Mouse (Mus musculus) forebrain, embryonic 10.5 days (tissue): ENCODE measurements around the gene Ercc6. TPM values are rescaled to one million over a fixed set of nuclear protein-coding genes. Genes with fewer than 3 reads are reported as not detected.

Source experiments
- DNase-seq: peaks from one replicate; pipeline ENCODE4 v3.0.0-alpha.2; 2017; ENCODE audit warnings: low spot score; ENCODE audit errors: extremely low spot score
- H3K27ac ChIP-seq: fragments of 300-500 bp; sonication (generic); 2 replicates; pipeline ENCODE4 v1.5.1; 2016; ENCODE audit warnings: mild to moderate bottlenecking
- H3K27me3 ChIP-seq: fragments of 300-500 bp; sonication (generic); 2 replicates; pipeline ENCODE4 v1.6.1; 2016; ENCODE audit warnings: mild to moderate bottlenecking; ENCODE audit not compliant: poor library complexity, severe bottlenecking
- H3K36me3 ChIP-seq: fragments of 300-500 bp; sonication (generic); replicated peaks from 2 replicates; pipeline ENCODE4 v1.6.1; 2016; ENCODE audit warnings: mild to moderate bottlenecking, moderate library complexity
- H3K4me1 ChIP-seq: fragments of 300-500 bp; sonication (generic); 2 replicates; pipeline ENCODE4 v1.6.1; 2016
- H3K4me3 ChIP-seq: fragments of 300-500 bp; sonication (generic); 2 replicates; pipeline ENCODE4 v1.5.1; 2016; ENCODE audit warnings: mild to moderate bottlenecking, moderate library complexity
- H3K9me3 ChIP-seq: fragments of 300-500 bp; sonication (generic); 2 replicates; pipeline ENCODE4 v1.6.1; 2016; ENCODE audit warnings: mild to moderate bottlenecking, moderate library complexity
- WGBS: fragments of 180-500 bp; shearing (Covaris S2); methylation state at CpG from one replicate; pipeline ENCODE4 v1.1.7; 2016; 5-methylcytosine and 5-hydroxymethylcytosine counted together
- polyA plus RNA-seq: library from polyadenylated mRNA; unstranded; fragments of >200 nt; fragmentation: Nextera tagmentation; extraction: Ambion mirVana; gene quantifications from 2 replicates; pipeline ENCODE4 v1.2.1, GENCODE M21; 2016

Ercc6 gene
- polyA plus RNA-seq, 1 experiment from 2014 or later: 28.9 TPM

- no peak overlapping the region for H3K4me3 ChIP-seq
- H3K36me3 ChIP-seq: no peaks in the 10 kb centered on the region
- no peaks in the 10 kb centered on the region for H3K4me1 ChIP-seq
- no peak for DNase-seq
- no peaks in the 10 kb centered on the region for H3K27me3 ChIP-seq
- H3K27ac ChIP-seq: no peak overlapping the region
- H3K9me3 ChIP-seq: no peaks in the 10 kb centered on the region
- WGBS: 80% methylated on average over 9 of the region's 9 CpGs
These were observed 10.3 kb upstream of the Ercc6 start for GRCm38 (mm10) chr14:32502764-32503688.

DNA sequence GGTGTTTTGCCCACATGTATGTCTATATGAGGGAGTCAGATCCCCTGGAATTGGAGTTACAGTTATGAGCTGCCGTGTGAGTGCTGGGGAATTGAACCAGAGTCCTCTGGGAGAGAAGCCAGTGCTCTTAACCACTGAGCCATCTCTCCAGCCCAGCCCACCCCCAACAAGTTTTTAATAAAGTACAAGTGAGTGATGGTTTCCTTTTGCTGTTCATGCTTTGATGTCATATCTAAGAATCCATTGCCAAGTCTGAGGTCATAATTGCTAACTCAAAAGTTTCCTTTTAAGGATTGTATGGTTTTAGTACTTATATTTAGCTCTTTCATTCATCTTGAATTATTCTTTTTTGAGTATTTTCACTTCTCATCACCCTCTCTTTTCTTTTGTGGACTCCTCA lies 9.4 kb upstream of the Ercc6 start:
- H3K36me3 ChIP-seq: no peaks in the 10 kb centered on the region
- WGBS: 94% methylated on average over 1 of the region's 1 CpGs
- no peaks in the 10 kb centered on the region for H3K4me1 ChIP-seq
- no peak overlapping the region for H3K4me3 ChIP-seq
- no peak for DNase-seq
- H3K9me3 ChIP-seq: no peaks in the 10 kb centered on the region
- H3K27me3 ChIP-seq: no peaks in the 10 kb centered on the region
- H3K27ac ChIP-seq: no peak overlapping the region

DNA sequence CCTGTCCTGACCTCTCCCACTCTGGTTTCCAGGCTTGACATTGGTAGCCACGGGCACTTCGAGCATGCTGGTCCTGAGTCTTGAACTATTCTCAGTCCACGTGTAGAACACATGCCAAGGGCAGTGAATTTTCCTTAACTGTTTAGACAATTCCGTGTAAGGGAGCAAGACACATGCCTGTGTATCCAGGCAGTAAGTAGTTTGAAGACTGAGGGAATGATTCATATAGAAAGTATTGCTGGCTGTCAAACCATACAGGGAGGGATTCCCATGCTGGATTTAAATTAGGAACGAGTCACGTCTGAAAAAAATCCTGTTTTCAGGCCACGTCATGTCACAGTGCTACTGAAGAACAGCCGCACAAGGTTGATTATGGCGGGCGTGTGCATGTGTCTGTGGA lies 7.0 kb upstream of the Ercc6 start:
- H3K27ac ChIP-seq: no peak overlapping the region
- no peaks in the 10 kb centered on the region for H3K9me3 ChIP-seq
- H3K4me1 ChIP-seq: no peaks in the 10 kb centered on the region
- no peak for DNase-seq
- H3K27me3 ChIP-seq: 0 out of 2 replicates have a peak, but pooled peaks cover 1% of the 10 kb centered on the region
- H3K4me3 ChIP-seq: no peak overlapping the region
- WGBS: 92% methylated on average over 10 of the region's 10 CpGs
- H3K36me3 ChIP-seq: no peaks in the 10 kb centered on the region

DNA sequence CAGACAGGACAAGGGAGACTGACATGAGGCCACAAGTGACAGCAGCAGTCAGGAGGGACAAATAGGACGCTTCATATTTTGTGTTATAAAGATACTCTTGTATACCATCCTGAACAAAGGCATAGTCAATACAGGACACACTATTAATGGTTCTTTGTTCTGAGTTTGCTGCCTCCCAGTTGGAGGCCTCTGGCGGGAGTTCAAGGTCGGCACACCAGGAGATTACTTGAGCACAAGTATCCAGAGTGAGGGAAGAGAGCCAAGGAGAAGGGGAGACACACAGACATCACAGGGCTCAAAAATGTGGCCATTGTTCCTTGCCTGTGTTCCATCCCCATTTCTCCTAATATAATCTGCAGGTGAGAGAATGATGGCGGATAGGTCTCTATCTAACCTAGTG lies 6.1 kb upstream of the Ercc6 start:
- H3K4me1 ChIP-seq: no peaks in the 10 kb centered on the region
- H3K36me3 ChIP-seq: no peaks in the 10 kb centered on the region
- H3K27ac ChIP-seq: no peak overlapping the region
- no peaks in the 10 kb centered on the region for H3K9me3 ChIP-seq
- DNase-seq: no peak
- H3K4me3 ChIP-seq: no peak overlapping the region
- 88% methylated on average over 4 of the region's 4 CpGs for WGBS
- 0 out of 2 replicates have a peak, but pooled peaks cover 10% of the 10 kb centered on the region for H3K27me3 ChIP-seq

DNA sequence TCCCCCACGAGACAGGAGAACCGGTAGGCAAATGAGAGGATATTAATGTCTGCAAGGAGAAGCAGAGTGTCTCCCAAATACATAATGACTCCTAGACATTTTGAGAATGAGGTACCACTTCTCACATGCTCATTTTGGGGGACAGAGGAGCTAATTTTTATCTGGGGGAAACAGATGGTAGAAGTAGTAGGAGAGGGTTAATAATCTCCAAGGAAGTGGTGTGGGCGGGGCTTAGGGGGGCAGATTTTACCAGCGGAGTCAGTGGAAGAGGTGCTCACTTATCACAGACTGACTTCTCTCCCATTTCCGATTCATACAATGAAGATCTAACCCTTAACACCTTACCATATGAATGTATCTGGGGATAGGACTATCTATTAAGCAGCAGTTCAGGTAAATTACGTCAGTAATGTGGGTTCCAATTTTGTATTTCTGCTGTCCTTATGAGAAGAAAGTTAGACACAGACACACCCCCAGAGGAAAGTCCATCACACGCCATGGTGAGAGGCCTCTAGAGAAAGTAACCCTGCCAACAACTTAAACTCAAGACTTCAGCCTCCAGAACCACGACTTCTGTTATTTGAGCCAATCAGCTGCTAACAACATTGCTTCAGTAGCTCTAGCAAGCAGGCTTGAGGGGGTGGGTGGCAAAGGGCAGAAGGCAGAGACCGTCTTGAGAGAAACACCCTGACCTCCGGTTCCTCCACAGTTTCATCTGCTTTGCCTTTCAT lies 5.1 kb upstream of the Ercc6 start:
- Histone ChIP-seq H3K27me3 (0 out of 2 replicates have a peak, but pooled peaks cover 14% of the 10 kb centered on the region), H3K4me1 (peaks cover 5% of the 10 kb centered on the region), H3K27ac (no peak overlapping the region), H3K9me3 (no peaks in the 10 kb centered on the region), H3K36me3 (no peaks in the 10 kb centered on the region), H3K4me3 (no peak overlapping the region)
- 72% methylated on average over 10 of the region's 10 CpGs for WGBS
- DNase-seq: no peak

DNA sequence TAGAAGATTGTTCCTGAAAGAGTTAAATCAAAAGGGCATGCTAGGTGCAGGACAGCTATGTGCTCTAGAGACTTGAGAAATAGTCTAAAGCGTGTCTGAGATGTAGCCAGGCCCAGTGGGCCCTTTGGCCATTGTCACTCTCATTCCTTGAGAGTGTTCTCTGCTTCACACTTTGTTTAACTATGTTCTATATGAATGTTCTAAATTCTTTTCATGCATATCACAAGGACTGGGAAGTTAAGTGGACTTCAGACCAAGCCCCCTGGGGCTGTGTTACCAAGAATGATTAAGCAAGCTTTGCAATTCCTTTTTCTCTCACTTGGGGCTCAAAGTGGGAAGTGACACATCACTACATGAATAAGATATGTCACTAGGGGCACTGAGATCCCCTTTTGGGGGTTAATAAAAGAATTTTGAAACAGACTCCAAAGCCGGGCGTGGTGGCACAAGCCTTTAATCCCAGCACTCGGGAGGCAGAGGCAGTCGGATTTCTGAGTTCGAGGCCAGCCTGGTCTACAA lies 3.8 kb upstream of the Ercc6 start:
- Histone ChIP-seq H3K27ac (no peak overlapping the region), H3K9me3 (no peaks in the 10 kb centered on the region), H3K36me3 (no peaks in the 10 kb centered on the region), H3K4me3 (no peak overlapping the region), H3K27me3 (0 out of 2 replicates have a peak, but pooled peaks cover 14% of the 10 kb centered on the region), H3K4me1 (peaks cover 15% of the 10 kb centered on the region)
- 89% methylated on average over 6 of the region's 6 CpGs for WGBS
- DNase-seq: no peak

DNA sequence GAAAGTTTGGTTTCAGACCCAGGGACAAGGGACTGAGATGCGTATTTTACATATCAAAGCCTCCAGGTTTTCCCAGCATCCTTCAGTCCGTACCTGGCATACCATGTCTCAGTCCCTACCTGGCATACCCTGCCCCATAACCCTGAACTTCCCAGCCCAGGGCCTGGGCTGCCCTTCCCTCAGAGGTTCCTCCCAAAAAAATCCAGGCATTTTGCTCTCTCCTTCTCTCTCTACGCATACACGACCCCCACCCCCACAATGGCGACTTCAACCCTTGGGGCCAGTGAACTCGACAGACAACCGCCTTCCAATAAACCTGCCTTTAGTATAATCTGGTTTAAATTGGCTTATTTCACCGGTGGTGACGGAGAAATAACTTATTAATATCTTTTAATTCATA lies 409 bp upstream of the Ercc6 start:
- Histone ChIP-seq H3K27me3 (0 out of 2 replicates have a peak, but pooled peaks cover 14% of the 10 kb centered on the region), H3K9me3 (no peaks in the 10 kb centered on the region), H3K36me3 (peaks cover 20% of the 10 kb centered on the region), H3K27ac (peak overlapping the region; percentile 92), H3K4me3 (peak overlapping the region; percentile 80), H3K4me1 (peaks cover 24% of the 10 kb centered on the region)
- DNase-seq: no peak
- 40% methylated on average over 9 of the region's 9 CpGs for WGBS

- DNase-seq: no peak
- Histone ChIP-seq H3K9me3 (no peaks in the 10 kb centered on the region), H3K36me3 (peaks cover 52% of the 10 kb centered on the region), H3K27me3 (0 out of 2 replicates have a peak, but pooled peaks cover 14% of the 10 kb centered on the region), H3K27ac (no peak overlapping the region), H3K4me1 (peaks cover 24% of the 10 kb centered on the region), H3K4me3 (no peak overlapping the region)
- WGBS: 96% methylated on average over 1 of the region's 1 CpGs
These were observed 2.8 kb downstream of the Ercc6 start for GRCm38 (mm10) chr14:32516086-32516485.

- no peaks in the 10 kb centered on the region for H3K9me3 ChIP-seq
- H3K27ac ChIP-seq: no peak overlapping the region
- no peak for DNase-seq
- no peak overlapping the region for H3K4me3 ChIP-seq
- no peaks in the 10 kb centered on the region for H3K27me3 ChIP-seq
- peaks cover 18% of the 10 kb centered on the region for H3K4me1 ChIP-seq
- WGBS: 94% methylated on average over 2 of the region's 2 CpGs
- peaks cover 71% of the 10 kb centered on the region for H3K36me3 ChIP-seq
These were observed 5.2 kb downstream of the Ercc6 start for GRCm38 (mm10) chr14:32518543-32518942.

GRCm38 (mm10) chr14:32520400-32520926 lies 7.1 kb downstream of the Ercc6 start:
- DNase-seq: no peak
- H3K9me3 ChIP-seq: no peaks in the 10 kb centered on the region
- H3K4me1 ChIP-seq: 0 out of 2 replicates have a peak, but pooled peaks cover 3% of the 10 kb centered on the region
- 86% methylated on average over 7 of the region's 7 CpGs for WGBS
- H3K36me3 ChIP-seq: peaks cover 79% of the 10 kb centered on the region
- no peak overlapping the region for H3K27ac ChIP-seq
- no peak overlapping the region for H3K4me3 ChIP-seq
- no peaks in the 10 kb centered on the region for H3K27me3 ChIP-seq

DNA sequence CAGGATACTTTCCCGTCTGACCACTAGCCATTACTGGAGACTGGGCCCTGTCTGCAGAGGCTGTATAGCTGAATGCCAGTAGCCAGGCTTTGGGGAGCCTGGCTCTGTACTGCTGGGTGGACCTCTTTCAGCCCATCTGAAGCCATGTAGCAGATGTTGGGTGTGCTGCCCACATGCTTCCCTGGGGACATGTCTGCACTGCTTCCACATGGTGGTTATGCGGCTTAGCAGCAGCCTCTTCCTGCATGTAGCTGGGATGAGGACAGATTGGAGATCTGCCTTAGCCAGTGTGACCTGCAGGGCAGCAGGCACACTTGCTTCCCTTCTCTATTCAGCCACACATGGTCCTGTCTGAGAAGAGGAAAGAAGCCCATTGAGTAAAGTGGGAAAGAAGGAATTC lies 9.0 kb downstream of the Ercc6 start:
- Histone ChIP-seq H3K27me3 (no peaks in the 10 kb centered on the region), H3K36me3 (peaks cover 81% of the 10 kb centered on the region)

GRCm38 (mm10) chr14:32524071-32524470 lies 10.8 kb downstream of the Ercc6 start:
- Histone ChIP-seq H3K9me3 (no peaks in the 10 kb centered on the region), H3K4me3 (no peak overlapping the region), H3K4me1 (no peaks in the 10 kb centered on the region), H3K27me3 (no peaks in the 10 kb centered on the region), H3K27ac (no peak overlapping the region), H3K36me3 (peaks cover 77% of the 10 kb centered on the region)
- DNase-seq: no peak
- 85% methylated on average over 1 of the region's 1 CpGs for WGBS

More for the DNA sequence above, 9.0 kb downstream of the Ercc6 start:
- DNase-seq: no peak
- 93% methylated on average over 2 of the region's 2 CpGs for WGBS
- Histone ChIP-seq H3K4me1 (no peaks in the 10 kb centered on the region), H3K27ac (no peak overlapping the region), H3K4me3 (no peak overlapping the region), H3K9me3 (no peaks in the 10 kb centered on the region)
